Mouse (Mus musculus) spleen, adult 2 months (tissue): ENCODE data around the gene Eif5a2.

Source experiments
- CTCF ChIP-seq: fragments of 200-500 bp; IDR thresholded peaks from 2 replicates; pipeline ENCODE4 v1.5.1; 2011; ENCODE audit warnings: mild to moderate bottlenecking, inconsistent platforms; ENCODE audit not compliant: insufficient read depth, insufficient read length, insufficient replicate concordance; ENCODE audit errors: extremely low read depth
- POLR2A ChIP-seq: fragments of 200-500 bp; IDR thresholded peaks from 2 replicates; pipeline ENCODE4 v1.6.1; 2011; ENCODE audit warnings: low read depth, low read length, inconsistent platforms

GRCm38 (mm10) chr3:28827605-28828004, 46.5 kb downstream of the Eif5a2 start:
- no peak for TF ChIP-seq CTCF
- no peak for TF ChIP-seq POLR2A
